Mouse (Mus musculus) left cerebral cortex, adult 2 months (tissue): ENCODE measurements around the gene Pde3a. TPM values are rescaled to one million over a fixed set of nuclear protein-coding genes. Genes with fewer than 3 reads are reported as not detected.

Experiments used
- DNase-seq, 2 experiments: peaks; one replicate each; pipeline ENCODE4 v3.0.0; 2021 to 2022; ENCODE audit warnings: low spot score in 2 of 2, mixed read lengths in 1 of 2; ENCODE audit errors: extremely low spot score in 1 of 2
- H3K27ac ChIP-seq: fragments of 200-600 bp; 2 replicates; pipeline ENCODE4 v1.8.1; 2022
- H3K4me3 ChIP-seq: fragments of 200-600 bp; 2 replicates; pipeline ENCODE4 v1.8.1; 2022
- CTCF ChIP-seq: fragments of 200-600 bp; IDR thresholded peaks from 2 replicates; pipeline ENCODE4 v1.8.1; 2022; ENCODE audit warnings: antibody characterized with exemption, mild to moderate bottlenecking, moderate library complexity
- intact Hi-C: fragments of 180-260 bp; cut with DNase I; formaldehyde crosslinking; loops from one replicate; pipeline ENCODE4 v1.15.1; 2025
- total RNA-seq, 2 experiments: library from RNA; stranded (reverse); gene quantifications; 2 replicates each; pipeline ENCODE4 v1.2.3; 2021

Pde3a gene
- total RNA-seq, 2 experiments from 2014 or later, result 1.4 to 1.8 TPM

GRCm38 (mm10) chr6:141246391-141246790 lies 2.7 kb upstream of the Pde3a start:
- no peak overlapping the region for H3K4me3 ChIP-seq
- DNase-seq, result no peak
- intact Hi-C loops, result no loop called here
- no peak for TF ChIP-seq CTCF
- no peak overlapping the region for H3K27ac ChIP-seq

GRCm38 (mm10) chr6:141248081-141248480 lies 988 bp upstream of the Pde3a start:
- no peak for TF ChIP-seq CTCF
- DNase-seq, result no peak
- no peak overlapping the region for H3K4me3 ChIP-seq
- no peak overlapping the region for H3K27ac ChIP-seq
- intact Hi-C loops, result no loop called here

- Histone ChIP-seq H3K4me3 (peak overlapping the region; percentile 56), H3K27ac (no peak overlapping the region)
- intact Hi-C loops, result loop anchor here (10.0 kb wide), 1 partner anchor 325 kb away; no protein-coding TSS in a partner anchor
- TF ChIP-seq CTCF, result peak; percentile 3; the same call in 1 of the 2 replicates
- DNase-seq, result peak; percentile 37 to 59
Measured at GRCm38 (mm10) chr6:141249585-141250295, 671 bp downstream of the Pde3a start.

- intact Hi-C loops, result loop anchor here (10.0 kb wide), 1 partner anchor 325 kb away; no protein-coding TSS in a partner anchor
- no peak for TF ChIP-seq CTCF
- peak in 1 of 2 experiments; percentile 13 for DNase-seq
- peak overlapping the region; percentile 56 for H3K4me3 ChIP-seq
- no peak overlapping the region for H3K27ac ChIP-seq
Measured at GRCm38 (mm10) chr6:141250296-141250629, 1.2 kb downstream of the Pde3a start.

- Histone ChIP-seq H3K4me3 (no peak overlapping the region), H3K27ac (no peak overlapping the region)
- no peak for DNase-seq
- intact Hi-C loops, result loop anchor here (10.0 kb wide), 1 partner anchor 326 kb away; no protein-coding TSS in a partner anchor
- TF ChIP-seq CTCF, result no peak
Measured at GRCm38 (mm10) chr6:141250984-141251383, 1.9 kb downstream of the Pde3a start.

- DNase-seq, result no peak
- intact Hi-C loops, result loop anchor here (10.0 kb wide), 1 partner anchor 328 kb away; no protein-coding TSS in a partner anchor
- TF ChIP-seq CTCF, result no peak
- H3K27ac ChIP-seq, result no peak overlapping the region
- no peak overlapping the region for H3K4me3 ChIP-seq
Measured at GRCm38 (mm10) chr6:141252520-141252919, 3.5 kb downstream of the Pde3a start.

- TF ChIP-seq CTCF, result no peak
- DNase-seq, result no peak
- no peak overlapping the region for H3K27ac ChIP-seq
- intact Hi-C loops, result loop anchor here (10.0 kb wide), 1 partner anchor 330 kb away; no protein-coding TSS in a partner anchor
- H3K4me3 ChIP-seq, result no peak overlapping the region
Measured at GRCm38 (mm10) chr6:141254956-141255355, 5.9 kb downstream of the Pde3a start.

- intact Hi-C loops, result loop anchor here (10.0 kb wide), 1 partner anchor 332 kb away; no protein-coding TSS in a partner anchor
- no peak for DNase-seq
- H3K4me3 ChIP-seq, result no peak overlapping the region
- TF ChIP-seq CTCF, result no peak
- H3K27ac ChIP-seq, result no peak overlapping the region
Measured at GRCm38 (mm10) chr6:141256896-141257295, 7.8 kb downstream of the Pde3a start.

GRCm38 (mm10) chr6:141257434-141258202 lies 8.5 kb downstream of the Pde3a start:
- intact Hi-C loops, result loop anchor here (10.0 kb wide), 1 partner anchor 333 kb away; no protein-coding TSS in a partner anchor
- peak; percentile 16 for TF ChIP-seq CTCF
- H3K27ac ChIP-seq, result no peak overlapping the region
- no peak overlapping the region for H3K4me3 ChIP-seq
- no peak for DNase-seq

GRCm38 (mm10) chr6:141265257-141265656 lies 16.2 kb downstream of the Pde3a start:
- intact Hi-C loops, result no loop called here
- TF ChIP-seq CTCF, result no peak
- H3K4me3 ChIP-seq, result no peak overlapping the region
- no peak overlapping the region for H3K27ac ChIP-seq
- DNase-seq, result no peak

GRCm38 (mm10) chr6:141267888-141268570 lies 19.0 kb downstream of the Pde3a start:
- no peak for DNase-seq
- TF ChIP-seq CTCF, result no peak
- intact Hi-C loops, result no loop called here
- Histone ChIP-seq H3K4me3 (no peak overlapping the region), H3K27ac (no peak overlapping the region)

- no peak for TF ChIP-seq CTCF
- no peak overlapping the region for H3K4me3 ChIP-seq
- H3K27ac ChIP-seq, result no peak overlapping the region
- intact Hi-C loops, result no loop called here
- DNase-seq, result no peak
Measured at GRCm38 (mm10) chr6:141268871-141269270, 19.8 kb downstream of the Pde3a start.
